Mouse (Mus musculus) retina, adult 2 months (tissue): ENCODE measurements around the gene Ankk1.

Source experiments
- DNase-seq: peaks from one replicate; pipeline ENCODE4 v3.0.0-alpha.2; 2012; ENCODE audit warnings: low read depth, low spot score

Gene Ankk1

GRCm38 (mm10) chr9:49426921-49427320 lies at the start of gene Ankk1:
Gene Ankk1 (minus strand): TSS chr9:49427021.
- no peak for DNase-seq

- DNase-seq = no peak
These were observed 45.3 kb upstream of the Ankk1 start for GRCm38 (mm10) chr9:49472126-49472525.

GRCm38 (mm10) chr9:49470946-49471345 lies 44.1 kb upstream of the Ankk1 start:
- no peak for DNase-seq

GRCm38 (mm10) chr9:49470006-49470405 lies 43.2 kb upstream of the Ankk1 start:
- DNase-seq = no peak

GRCm38 (mm10) chr9:49456136-49456535 lies 29.3 kb upstream of the Ankk1 start:
- DNase-seq = no peak

- no peak for DNase-seq
These were observed 25.6 kb upstream of the Ankk1 start for GRCm38 (mm10) chr9:49452396-49452795.

- DNase-seq = no peak
These were observed 23.7 kb upstream of the Ankk1 start for GRCm38 (mm10) chr9:49450491-49450890.

GRCm38 (mm10) chr9:49442621-49443020 lies 15.8 kb upstream of the Ankk1 start:
- no peak for DNase-seq

GRCm38 (mm10) chr9:49427478-49427877 lies 657 bp upstream of the Ankk1 start:
- no peak for DNase-seq

- no peak for DNase-seq
These were observed 1.2 kb downstream of the Ankk1 start for GRCm38 (mm10) chr9:49425585-49425984.

GRCm38 (mm10) chr9:49423866-49424265 lies 3.0 kb downstream of the Ankk1 start:
- no peak for DNase-seq

- no peak for DNase-seq
These were observed 16.2 kb downstream of the Ankk1 start for GRCm38 (mm10) chr9:49410621-49411020.

- no peak for DNase-seq
These were observed 19.8 kb downstream of the Ankk1 start for GRCm38 (mm10) chr9:49407028-49407427.

GRCm38 (mm10) chr9:49403711-49404110 lies 23.1 kb downstream of the Ankk1 start:
- DNase-seq = no peak

- DNase-seq = no peak
These were observed 30.8 kb downstream of the Ankk1 start for GRCm38 (mm10) chr9:49396006-49396405.

GRCm38 (mm10) chr9:49392242-49392641 lies 34.6 kb downstream of the Ankk1 start:
- DNase-seq = no peak

- no peak for DNase-seq
These were observed 40.7 kb downstream of the Ankk1 start for GRCm38 (mm10) chr9:49386119-49386518.

- DNase-seq = no peak
These were observed 41.5 kb downstream of the Ankk1 start for GRCm38 (mm10) chr9:49385301-49385700.

GRCm38 (mm10) chr9:49384855-49385254 lies 42.0 kb downstream of the Ankk1 start:
- no peak for DNase-seq

GRCm38 (mm10) chr9:49384041-49384440 lies 42.8 kb downstream of the Ankk1 start:
- no peak for DNase-seq

GRCm38 (mm10) chr9:49379962-49380361 lies 46.9 kb downstream of the Ankk1 start:
- DNase-seq = no peak

GRCm38 (mm10) chr9:49373946-49374345 lies 52.9 kb downstream of the Ankk1 start:
- DNase-seq = no peak

GRCm38 (mm10) chr9:49365763-49366162 lies 61.1 kb downstream of the Ankk1 start:
- no peak for DNase-seq
